Mouse (Mus musculus): ENCODE measurements around the gene Zfhx3. TPM values are rescaled to one million over a fixed set of nuclear protein-coding genes. Genes with fewer than 3 reads are reported as not detected.

Zfhx3 gene
- polyA plus RNA-seq, 1 experiment from 2014 or later: 2.4 TPM

DNA sequence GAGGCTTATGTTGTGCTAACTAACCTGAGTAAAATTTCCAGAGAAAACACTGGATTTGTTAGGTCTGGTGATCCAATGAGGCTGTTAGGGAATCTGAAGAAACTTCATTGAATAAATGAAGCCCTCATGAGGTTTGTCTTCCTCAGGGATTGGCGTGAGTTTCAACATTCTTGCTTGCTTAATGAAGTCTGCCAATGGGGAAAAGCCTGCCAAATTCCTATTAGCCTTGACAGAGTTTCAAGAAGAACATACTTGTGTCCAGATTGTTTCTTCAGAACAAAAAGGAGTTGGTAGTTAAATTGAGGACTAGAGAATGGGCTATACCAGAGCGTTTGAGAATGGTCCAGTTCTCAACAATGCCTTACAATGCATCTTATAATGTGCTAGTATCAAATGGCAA is 385.3 kb downstream of the Zfhx3 start:
- Histone ChIP-seq H3K4me1 (replicated peaks; ENCODE audit: control insufficient read depth, insufficient read depth, low read length) (no peaks in the 10 kb centered on the region), H3K27me3 (replicated peaks; ENCODE audit: control insufficient read depth, insufficient read depth, low read length) (no peaks in the 10 kb centered on the region), H3K4me3 (ENCODE audit: low read depth, low read length) (no peak overlapping the region), H3K36me3 (ENCODE audit: control insufficient read depth, insufficient read depth) (no peaks in the 10 kb centered on the region), H3K4me2 (replicated peaks; ENCODE audit: low read depth) (no peak overlapping the region), H3K9me3 (ENCODE audit: control insufficient read depth) (no peaks in the 10 kb centered on the region), H3K9ac (ENCODE audit: low read depth, low read length) (no peak overlapping the region), H3K27ac (ENCODE audit: low read depth, low read length) (no peak overlapping the region)
- WGBS: 80% methylated on average over 2 of the region's 2 CpGs
- TF ChIP-seq CTCF (IDR thresholded peaks at IDR 0.05; ENCODE audit: low read depth): no peak
- no peak for ATAC-seq

GRCm38 (mm10) chr8:108348352-108348751 is 405.9 kb downstream of the Zfhx3 start:
- H3K4me1 ChIP-seq (replicated peaks; ENCODE audit: control insufficient read depth, insufficient read depth, low read length): no peaks in the 10 kb centered on the region
- H3K4me3 ChIP-seq (ENCODE audit: low read depth, low read length): no peak overlapping the region
- no peak overlapping the region for H3K27ac ChIP-seq (ENCODE audit: low read depth, low read length)
- no peaks in the 10 kb centered on the region for H3K36me3 ChIP-seq (ENCODE audit: control insufficient read depth, insufficient read depth)
- H3K9me3 ChIP-seq (ENCODE audit: control insufficient read depth): no peaks in the 10 kb centered on the region
- no peak for TF ChIP-seq CTCF (IDR thresholded peaks at IDR 0.05; ENCODE audit: low read depth)
- WGBS: 80% methylated on average over 14 of the region's 14 CpGs
- H3K27me3 ChIP-seq (replicated peaks; ENCODE audit: control insufficient read depth, insufficient read depth, low read length): no peaks in the 10 kb centered on the region
- no peak overlapping the region for H3K9ac ChIP-seq (ENCODE audit: low read depth, low read length)
- no peak for ATAC-seq
- H3K4me2 ChIP-seq (replicated peaks; ENCODE audit: low read depth): no peak overlapping the region

DNA sequence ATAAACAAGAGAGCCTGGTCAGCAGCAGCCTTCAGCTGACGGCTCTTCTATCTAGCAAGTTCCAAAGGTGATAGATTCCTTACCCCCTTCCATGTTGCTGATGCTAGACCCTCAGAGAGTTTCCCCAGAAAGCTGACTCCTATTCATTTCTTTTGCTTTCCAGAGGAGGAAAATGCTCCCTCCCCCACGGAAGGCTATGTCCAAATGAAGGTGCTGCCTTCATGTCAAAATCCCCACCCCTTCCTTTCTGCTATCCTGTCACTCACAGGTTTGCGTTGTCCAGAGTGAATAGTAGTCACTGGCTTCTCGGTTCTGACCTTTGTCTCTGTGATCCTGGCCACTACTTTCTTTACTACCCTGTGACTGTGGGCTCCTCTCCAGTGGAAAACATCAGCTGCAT is 406.3 kb downstream of the Zfhx3 start:
- H3K9me3 ChIP-seq (ENCODE audit: control insufficient read depth): no peaks in the 10 kb centered on the region
- no peak for ATAC-seq

GRCm38 (mm10) chr8:108355119-108355777 is 412.8 kb downstream of the Zfhx3 start:
- no peak overlapping the region for H3K4me3 ChIP-seq (ENCODE audit: low read depth, low read length)
- H3K4me2 ChIP-seq (replicated peaks; ENCODE audit: low read depth): no peak overlapping the region
- H3K27ac ChIP-seq (ENCODE audit: low read depth, low read length): no peak overlapping the region
- no peaks in the 10 kb centered on the region for H3K9me3 ChIP-seq (ENCODE audit: control insufficient read depth)
- no peak for TF ChIP-seq CTCF (IDR thresholded peaks at IDR 0.05; ENCODE audit: low read depth)
- H3K9ac ChIP-seq (ENCODE audit: low read depth, low read length): no peak overlapping the region
- H3K4me1 ChIP-seq (replicated peaks; ENCODE audit: control insufficient read depth, insufficient read depth, low read length): no peaks in the 10 kb centered on the region
- no peaks in the 10 kb centered on the region for H3K36me3 ChIP-seq (ENCODE audit: control insufficient read depth, insufficient read depth)
- H3K27me3 ChIP-seq (replicated peaks; ENCODE audit: control insufficient read depth, insufficient read depth, low read length): no peaks in the 10 kb centered on the region
- 51% methylated on average over 10 of the region's 10 CpGs for WGBS
- ATAC-seq: no peak

More for the DNA sequence above, 406.3 kb downstream of the Zfhx3 start:
- H3K27ac ChIP-seq (ENCODE audit: low read depth, low read length): no peak overlapping the region
- H3K4me2 ChIP-seq (replicated peaks; ENCODE audit: low read depth): no peak overlapping the region
- no peak for TF ChIP-seq CTCF (IDR thresholded peaks at IDR 0.05; ENCODE audit: low read depth)
- H3K9ac ChIP-seq (ENCODE audit: low read depth, low read length): no peak overlapping the region
- H3K36me3 ChIP-seq (ENCODE audit: control insufficient read depth, insufficient read depth): no peaks in the 10 kb centered on the region
- no peak overlapping the region for H3K4me3 ChIP-seq (ENCODE audit: low read depth, low read length)
- WGBS: 44% methylated on average over 4 of the region's 4 CpGs
- H3K4me1 ChIP-seq (replicated peaks; ENCODE audit: control insufficient read depth, insufficient read depth, low read length): no peaks in the 10 kb centered on the region
- no peaks in the 10 kb centered on the region for H3K27me3 ChIP-seq (replicated peaks; ENCODE audit: control insufficient read depth, insufficient read depth, low read length)

- WGBS: 69% methylated on average over 4 of the region's 4 CpGs
- H3K4me3 ChIP-seq (ENCODE audit: low read depth, low read length): no peak overlapping the region
These were observed 419.0 kb downstream of the Zfhx3 start for GRCm38 (mm10) chr8:108361402-108361801.

DNA sequence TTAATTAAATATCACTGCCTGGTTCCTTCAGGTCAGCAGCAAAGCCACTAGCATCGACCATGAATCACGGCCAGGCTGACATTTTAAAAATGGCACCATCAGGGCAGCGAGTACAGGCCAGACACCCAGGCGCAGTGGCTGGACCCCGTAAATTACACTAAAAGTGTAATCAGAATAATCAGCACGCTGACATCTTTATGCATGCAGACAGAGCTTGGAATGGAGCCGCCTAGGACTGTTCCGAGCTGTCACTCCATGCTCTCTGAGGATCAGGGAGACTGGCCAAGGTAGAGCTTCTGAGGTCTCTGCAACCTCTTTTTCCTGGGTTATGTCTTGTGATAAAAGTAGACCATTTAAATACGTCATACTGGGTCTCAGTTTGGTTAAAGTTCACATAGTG is 420.0 kb downstream of the Zfhx3 start:
- TF ChIP-seq CTCF (IDR thresholded peaks at IDR 0.05; ENCODE audit: low read depth): no peak
- ATAC-seq: no peak
- Histone ChIP-seq H3K9ac (ENCODE audit: low read depth, low read length) (no peak overlapping the region), H3K27ac (ENCODE audit: low read depth, low read length) (no peak overlapping the region), H3K4me2 (replicated peaks; ENCODE audit: low read depth) (no peak overlapping the region), H3K9me3 (ENCODE audit: control insufficient read depth) (no peaks in the 10 kb centered on the region), H3K4me3 (ENCODE audit: low read depth, low read length) (no peak overlapping the region), H3K4me1 (replicated peaks; ENCODE audit: control insufficient read depth, insufficient read depth, low read length) (no peaks in the 10 kb centered on the region), H3K27me3 (replicated peaks; ENCODE audit: control insufficient read depth, insufficient read depth, low read length) (no peaks in the 10 kb centered on the region), H3K36me3 (ENCODE audit: control insufficient read depth, insufficient read depth) (no peaks in the 10 kb centered on the region)
- 73% methylated on average over 9 of the region's 9 CpGs for WGBS

More at GRCm38 (mm10) chr8:108361402-108361801, 419.0 kb downstream of the Zfhx3 start:
- no peak for ATAC-seq
- Histone ChIP-seq H3K4me2 (replicated peaks; ENCODE audit: low read depth) (no peak overlapping the region), H3K9ac (ENCODE audit: low read depth, low read length) (no peak overlapping the region), H3K36me3 (ENCODE audit: control insufficient read depth, insufficient read depth) (no peaks in the 10 kb centered on the region), H3K27ac (ENCODE audit: low read depth, low read length) (no peak overlapping the region), H3K4me1 (replicated peaks; ENCODE audit: control insufficient read depth, insufficient read depth, low read length) (no peaks in the 10 kb centered on the region), H3K27me3 (replicated peaks; ENCODE audit: control insufficient read depth, insufficient read depth, low read length) (no peaks in the 10 kb centered on the region), H3K9me3 (ENCODE audit: control insufficient read depth) (no peaks in the 10 kb centered on the region)
- TF ChIP-seq CTCF (IDR thresholded peaks at IDR 0.05; ENCODE audit: low read depth): no peak

Measured in intestine, postnatal 0 days (tissue).